Mouse (Mus musculus) limb, embryonic 13.5 days (tissue): ENCODE measurements at regions not wholly inside any gene's neighbourhood (a gene's known extent, or its start where the extent isn't known, plus 50 kb on each side); places are given as distances from the start of the nearest gene placed in this dataset.

Source experiments
- ATAC-seq: fragments of 200-750 bp; cut with Nextera tagmentation; 2 replicates; pipeline ENCODE4 v1.8.0; 2017; ENCODE audit warnings: low read depth, moderate number of reproducible peaks, moderate TSS enrichment; ENCODE audit not compliant: low FRiP score
- H3K27ac ChIP-seq: fragments of 300-500 bp; sonication (generic); 2 replicates; pipeline ENCODE4 v1.5.1; 2015; ENCODE audit warnings: inconsistent platforms, mild to moderate bottlenecking, moderate library complexity
- H3K27me3 ChIP-seq: fragments of 300-500 bp; sonication (generic); 2 replicates; pipeline ENCODE4 v1.6.1; 2015; ENCODE audit warnings: mild to moderate bottlenecking, inconsistent platforms
- H3K36me3 ChIP-seq: fragments of 300-500 bp; sonication (generic); 2 replicates; pipeline ENCODE4 v1.6.1; 2015; ENCODE audit warnings: inconsistent platforms, mild to moderate bottlenecking, moderate library complexity
- H3K4me1 ChIP-seq: fragments of 300-500 bp; sonication (generic); 2 replicates; pipeline ENCODE4 v1.6.1; 2015; ENCODE audit warnings: inconsistent platforms
- H3K4me2 ChIP-seq: fragments of 300-500 bp; sonication (generic); replicated peaks from 2 replicates; pipeline ENCODE4 v1.6.1; 2015; ENCODE audit warnings: inconsistent platforms, mild to moderate bottlenecking, moderate library complexity
- H3K4me3 ChIP-seq: fragments of 300-500 bp; sonication (generic); 2 replicates; pipeline ENCODE4 v1.5.1; 2015; ENCODE audit warnings: moderate library complexity, mild to moderate bottlenecking, inconsistent platforms
- H3K9ac ChIP-seq: fragments of 300-500 bp; sonication (generic); 2 replicates; pipeline ENCODE4 v1.6.1; 2015; ENCODE audit warnings: mild to moderate bottlenecking, inconsistent platforms
- H3K9me3 ChIP-seq: fragments of 300-500 bp; sonication (generic); 2 replicates; pipeline ENCODE4 v1.6.1; 2016; ENCODE audit warnings: inconsistent platforms
- WGBS: fragments of 180-500 bp; shearing (Covaris S2); methylation state at CpG from one replicate; pipeline ENCODE4 v1.1.7; 2015; 5-methylcytosine and 5-hydroxymethylcytosine counted together

DNA sequence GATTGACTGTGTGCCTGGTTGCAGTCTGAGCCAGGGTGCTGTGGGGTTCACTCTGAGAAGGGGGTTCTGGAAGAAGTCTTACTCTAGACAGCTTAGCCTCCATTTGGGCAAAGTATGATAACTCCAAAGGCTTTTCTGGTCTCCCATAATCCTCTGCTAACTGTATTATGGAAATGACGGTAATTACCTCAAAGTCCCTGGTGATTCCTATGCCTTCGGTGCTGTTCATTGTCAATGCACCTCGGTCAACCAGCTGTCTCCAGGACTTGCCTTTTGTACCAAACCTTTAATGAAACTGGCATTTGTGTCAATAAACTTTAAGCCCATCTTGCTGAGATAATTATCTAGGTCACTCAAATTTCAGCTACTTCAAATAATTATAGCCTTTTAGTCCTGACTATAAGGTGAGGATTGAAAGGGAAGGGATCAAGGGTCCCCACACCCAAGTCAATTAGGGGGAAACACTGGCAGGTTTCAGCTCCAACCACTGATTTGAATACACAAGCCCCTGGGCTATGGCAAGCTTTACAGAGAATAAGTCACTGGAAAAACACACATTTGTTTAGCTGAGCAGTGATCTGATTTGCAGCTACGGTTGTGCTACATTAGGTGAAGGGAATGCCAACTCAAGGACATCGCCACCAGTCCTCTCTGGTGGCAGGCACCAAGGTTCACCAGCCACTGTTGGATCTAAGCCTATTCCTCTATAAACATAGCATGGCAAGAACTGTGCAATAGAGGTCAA, 177.5 kb downstream of the Cartpt start:
- Histone ChIP-seq H3K9ac (no peak overlapping the region), H3K4me2 (no peak overlapping the region), H3K4me3 (no peak overlapping the region), H3K9me3 (no peaks in the 10 kb centered on the region), H3K36me3 (no peaks in the 10 kb centered on the region), H3K27me3 (no peaks in the 10 kb centered on the region), H3K4me1 (peaks cover 2% of the 10 kb centered on the region), H3K27ac (no peak overlapping the region)
- no peak for ATAC-seq
- 62% methylated on average over 5 of the region's 5 CpGs for WGBS

- Histone ChIP-seq H3K9ac (no peak overlapping the region), H3K36me3 (no peaks in the 10 kb centered on the region), H3K27me3 (no peaks in the 10 kb centered on the region), H3K4me1 (no peaks in the 10 kb centered on the region), H3K27ac (no peak overlapping the region), H3K4me3 (no peak overlapping the region), H3K9me3 (no peaks in the 10 kb centered on the region), H3K4me2 (no peak overlapping the region)
- no peak for ATAC-seq
- WGBS = 64% methylated on average over 3 of the region's 3 CpGs
Observed at GRCm38 (mm10) chr13:99720566-99720965, 180.3 kb downstream of the Cartpt start.

DNA sequence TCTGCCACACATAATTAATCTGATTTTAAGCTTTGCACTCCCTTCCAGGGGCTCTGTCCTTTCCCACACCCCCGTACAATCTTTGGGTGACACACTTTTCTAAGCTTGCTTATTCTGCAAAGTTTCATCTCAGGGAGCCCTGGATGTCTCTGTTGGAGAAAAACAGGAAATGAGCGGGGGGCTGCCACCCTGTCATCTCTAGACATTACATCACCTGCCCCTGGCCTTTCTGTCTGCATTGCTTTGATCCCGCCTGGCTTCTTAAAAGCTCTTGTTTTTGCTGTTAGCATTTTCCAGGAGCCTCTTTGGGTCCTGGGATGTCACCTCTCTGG, 180.2 kb upstream of the Map1b start:
- Histone ChIP-seq H3K9me3 (0 out of 2 replicates have a peak, but pooled peaks cover under 1% of the 10 kb centered on the region), H3K27me3 (no peaks in the 10 kb centered on the region), H3K4me3 (no peak overlapping the region), H3K27ac (no peak overlapping the region), H3K9ac (no peak overlapping the region), H3K4me2 (no peak overlapping the region), H3K36me3 (no peaks in the 10 kb centered on the region), H3K4me1 (0 out of 2 replicates have a peak, but pooled peaks cover 3% of the 10 kb centered on the region)
- ATAC-seq = no peak
- WGBS = 53% methylated on average over 3 of the region's 3 CpGs

- Histone ChIP-seq H3K27ac (no peak overlapping the region), H3K27me3 (no peaks in the 10 kb centered on the region), H3K4me1 (0 out of 2 replicates have a peak, but pooled peaks cover 3% of the 10 kb centered on the region), H3K9me3 (0 out of 2 replicates have a peak, but pooled peaks cover 4% of the 10 kb centered on the region), H3K9ac (no peak overlapping the region), H3K4me3 (no peak overlapping the region), H3K4me2 (no peak overlapping the region), H3K36me3 (no peaks in the 10 kb centered on the region)
- 72% methylated on average over 7 of the region's 7 CpGs for WGBS
- no peak for ATAC-seq
Observed at GRCm38 (mm10) chr13:99695874-99696558, 179.7 kb upstream of the Map1b start.

GRCm38 (mm10) chr13:99679934-99680333, 163.6 kb upstream of the Map1b start:
- Histone ChIP-seq H3K27ac (no peak overlapping the region), H3K27me3 (no peaks in the 10 kb centered on the region), H3K9me3 (peaks cover 6% of the 10 kb centered on the region), H3K4me1 (no peaks in the 10 kb centered on the region), H3K4me2 (no peak overlapping the region), H3K4me3 (no peak overlapping the region), H3K9ac (no peak overlapping the region), H3K36me3 (no peaks in the 10 kb centered on the region)
- ATAC-seq = no peak
- WGBS = 77% methylated on average over 3 of the region's 3 CpGs

DNA sequence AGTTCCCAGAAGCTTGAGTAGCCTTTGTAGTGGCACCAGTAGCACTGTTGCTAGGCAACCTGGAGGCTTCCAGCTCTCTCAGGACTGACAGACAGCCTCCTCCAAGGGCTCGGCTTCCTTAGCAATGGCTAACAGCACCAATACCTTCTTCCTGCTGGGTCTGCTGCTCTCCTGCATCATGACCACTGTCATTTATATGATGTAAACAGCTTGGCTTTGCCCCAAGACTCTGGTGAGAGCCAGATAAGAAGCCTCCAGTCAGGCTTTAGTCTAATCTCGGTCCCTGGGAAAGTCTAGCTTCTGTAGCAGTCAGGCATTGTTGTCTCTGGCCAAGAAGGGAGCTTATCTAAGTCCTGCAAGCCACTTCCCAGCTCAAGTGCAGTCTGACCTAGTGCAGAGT, 163.1 kb upstream of the Map1b start:
- H3K36me3 ChIP-seq = no peaks in the 10 kb centered on the region
- H3K4me1 ChIP-seq = no peaks in the 10 kb centered on the region
- H3K9me3 ChIP-seq = peaks cover 6% of the 10 kb centered on the region
- no peak overlapping the region for H3K4me2 ChIP-seq
- H3K9ac ChIP-seq = no peak overlapping the region
- H3K27me3 ChIP-seq = no peaks in the 10 kb centered on the region
- WGBS = 50% methylated on average over 2 of the region's 2 CpGs
- H3K27ac ChIP-seq = no peak overlapping the region
- no peak for ATAC-seq
- no peak overlapping the region for H3K4me3 ChIP-seq

DNA sequence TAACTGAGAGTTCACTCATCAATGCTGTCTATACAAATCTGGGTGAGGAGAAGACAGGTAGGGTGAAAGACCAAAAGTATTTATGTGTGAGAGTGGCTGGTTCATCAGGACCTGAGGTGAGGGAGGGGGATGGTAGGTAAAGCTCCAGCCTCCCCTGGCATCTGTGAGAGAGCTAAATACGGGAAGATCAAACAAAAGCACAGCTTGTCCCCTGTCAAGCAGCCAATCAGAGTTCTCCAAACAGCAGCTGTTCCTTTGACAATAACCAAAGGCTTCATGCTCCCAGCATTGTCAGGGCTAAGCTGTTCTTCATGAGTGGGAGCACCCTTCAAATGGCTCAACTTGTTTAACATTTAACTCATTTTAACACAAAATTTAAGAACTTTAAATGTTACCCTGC, 160.1 kb upstream of the Map1b start:
- Histone ChIP-seq H3K4me3 (no peak overlapping the region), H3K36me3 (no peaks in the 10 kb centered on the region), H3K27me3 (no peaks in the 10 kb centered on the region), H3K4me1 (no peaks in the 10 kb centered on the region), H3K27ac (no peak overlapping the region), H3K9ac (no peak overlapping the region), H3K4me2 (no peak overlapping the region), H3K9me3 (peaks cover 6% of the 10 kb centered on the region)
- WGBS = 4% methylated on average over 1 of the region's 1 CpGs
- no peak for ATAC-seq

- Histone ChIP-seq H3K27ac (no peak overlapping the region), H3K36me3 (no peaks in the 10 kb centered on the region), H3K9me3 (peaks cover 6% of the 10 kb centered on the region), H3K9ac (no peak overlapping the region), H3K27me3 (no peaks in the 10 kb centered on the region), H3K4me3 (no peak overlapping the region), H3K4me2 (no peak overlapping the region), H3K4me1 (no peaks in the 10 kb centered on the region)
- WGBS = 75% methylated on average over 5 of the region's 5 CpGs
- no peak for ATAC-seq
Observed at GRCm38 (mm10) chr13:99675951-99676350, 159.6 kb upstream of the Map1b start.

DNA sequence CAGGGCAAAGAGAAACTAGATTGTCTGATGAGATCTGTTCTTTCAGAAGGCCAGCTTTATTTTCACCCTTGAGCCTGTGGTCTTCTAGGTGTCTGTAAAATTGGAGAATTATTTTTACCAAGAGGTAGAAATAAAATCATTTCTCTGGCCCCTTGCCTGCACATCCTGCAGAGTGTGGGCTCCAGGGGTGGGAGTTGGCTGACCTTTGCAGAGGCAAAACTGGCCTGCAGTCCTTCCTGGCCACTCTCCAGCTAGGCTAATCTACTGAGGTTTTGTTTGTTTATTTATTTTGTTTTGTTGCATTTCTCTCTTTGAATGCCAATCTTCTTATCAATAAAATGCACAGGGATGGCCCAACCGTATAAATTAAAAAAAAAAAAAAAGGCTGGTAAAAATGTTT, 156.4 kb upstream of the Map1b start:
- Histone ChIP-seq H3K4me3 (no peak overlapping the region), H3K27ac (no peak overlapping the region), H3K4me1 (no peaks in the 10 kb centered on the region), H3K4me2 (no peak overlapping the region), H3K9me3 (no peaks in the 10 kb centered on the region), H3K36me3 (no peaks in the 10 kb centered on the region), H3K9ac (no peak overlapping the region), H3K27me3 (no peaks in the 10 kb centered on the region)
- ATAC-seq = no peak
- 84% methylated on average over 1 of the region's 1 CpGs for WGBS

DNA sequence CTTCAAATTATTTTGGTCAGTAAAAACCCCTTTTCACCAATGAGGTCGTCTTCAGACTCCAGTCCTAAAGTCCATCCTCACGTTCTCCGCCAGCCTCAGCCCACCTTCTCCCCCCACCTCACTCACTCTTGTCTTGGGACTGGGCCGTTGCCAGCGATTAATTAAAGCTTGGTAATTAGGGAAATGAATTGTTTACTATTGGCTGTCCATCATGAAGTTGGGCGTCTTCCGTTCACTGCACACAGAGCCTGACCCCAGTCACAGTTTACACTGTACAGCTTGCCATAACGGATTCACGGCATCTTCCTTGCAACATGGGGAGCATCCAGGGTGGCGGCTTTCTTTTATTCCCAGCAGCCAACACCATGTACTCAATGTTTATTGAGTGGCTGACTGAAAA, 155.4 kb upstream of the Map1b start:
- H3K9ac ChIP-seq = no peak overlapping the region
- no peaks in the 10 kb centered on the region for H3K36me3 ChIP-seq
- H3K4me2 ChIP-seq = no peak overlapping the region
- 62% methylated on average over 10 of the region's 10 CpGs for WGBS
- H3K27ac ChIP-seq = no peak overlapping the region
- ATAC-seq = no peak
- no peak overlapping the region for H3K4me3 ChIP-seq
- no peaks in the 10 kb centered on the region for H3K27me3 ChIP-seq
- H3K4me1 ChIP-seq = no peaks in the 10 kb centered on the region
- H3K9me3 ChIP-seq = no peaks in the 10 kb centered on the region

GRCm38 (mm10) chr13:99669987-99670534, 153.7 kb upstream of the Map1b start:
- Histone ChIP-seq H3K27ac (no peak overlapping the region), H3K9me3 (no peaks in the 10 kb centered on the region), H3K9ac (no peak overlapping the region), H3K36me3 (no peaks in the 10 kb centered on the region), H3K4me3 (no peak overlapping the region), H3K4me1 (no peaks in the 10 kb centered on the region), H3K4me2 (no peak overlapping the region), H3K27me3 (no peaks in the 10 kb centered on the region)
- no peak for ATAC-seq
- WGBS = 81% methylated on average over 8 of the region's 8 CpGs

- H3K4me1 ChIP-seq = no peaks in the 10 kb centered on the region
- ATAC-seq = no peak
- H3K27ac ChIP-seq = no peak overlapping the region
- H3K9me3 ChIP-seq = no peaks in the 10 kb centered on the region
- no peak overlapping the region for H3K4me2 ChIP-seq
- H3K27me3 ChIP-seq = no peaks in the 10 kb centered on the region
- no peak overlapping the region for H3K4me3 ChIP-seq
- no peak overlapping the region for H3K9ac ChIP-seq
- H3K36me3 ChIP-seq = no peaks in the 10 kb centered on the region
- 54% methylated on average over 8 of the region's 8 CpGs for WGBS
Observed at GRCm38 (mm10) chr13:99668613-99669012, 152.3 kb upstream of the Map1b start.
